Mouse (Mus musculus): Measurements from ENCODE around the gene Gm49711. TPM values are rescaled to one million over a fixed set of nuclear protein-coding genes. Genes with fewer than 3 reads are reported as not detected.

The Gm49711 gene
- polyA plus RNA-seq, 1 experiment from 2014 or later: 0.08 TPM

DNA sequence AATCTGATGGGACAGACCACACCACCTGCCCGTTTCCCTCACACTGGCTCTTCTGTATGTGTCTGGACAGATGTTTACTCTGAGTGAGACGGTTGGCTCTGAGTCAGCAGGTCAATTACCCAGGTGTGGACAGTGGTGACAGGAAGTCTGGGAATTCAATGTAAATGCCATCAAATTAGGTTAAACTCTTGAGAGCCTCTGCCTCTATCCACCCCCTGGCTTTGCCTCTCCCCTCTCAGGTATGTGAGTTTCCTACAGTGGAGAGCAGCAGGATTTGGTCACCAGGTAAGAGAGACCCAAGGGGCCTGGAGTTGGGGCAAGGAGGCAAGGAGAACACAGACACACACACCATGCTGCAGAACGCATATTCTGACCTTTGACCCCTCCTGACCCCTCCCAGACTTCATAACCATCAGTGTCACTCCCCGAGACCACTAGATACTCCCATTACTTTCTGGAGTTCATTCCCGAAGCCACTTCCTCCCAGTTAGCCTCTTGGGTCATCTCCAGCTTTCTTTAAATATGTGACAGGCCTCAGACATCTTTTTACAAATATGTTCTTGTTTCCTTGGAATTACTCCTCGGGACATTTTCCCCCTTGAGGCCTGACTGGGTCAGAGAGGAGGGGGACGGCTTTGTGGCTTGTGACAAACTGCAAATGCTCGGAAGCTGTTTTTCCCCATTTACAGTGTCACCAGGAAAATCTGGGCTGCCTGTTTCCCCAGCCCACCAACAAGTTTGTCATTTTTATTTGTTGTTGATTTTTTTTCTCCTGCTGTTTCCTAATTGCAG is 157.7 kb downstream of the Gm49711 start:
- no peak overlapping the region for H3K9ac ChIP-seq (ENCODE audit: low read length)
- H3K36me3 ChIP-seq (ENCODE audit: control insufficient read depth, insufficient read depth, low read length): no peaks in the 10 kb centered on the region
- no peaks in the 10 kb centered on the region for H3K4me1 ChIP-seq (replicated peaks; ENCODE audit: control insufficient read depth, insufficient read depth)
- H3K9me3 ChIP-seq (ENCODE audit: control insufficient read depth, low read length): no peaks in the 10 kb centered on the region
- no peak overlapping the region for H3K4me2 ChIP-seq (replicated peaks; ENCODE audit: low read depth)
- no peak for DNase-seq (ENCODE audit: low spot score)
- H3K27me3 ChIP-seq (ENCODE audit: control insufficient read depth, insufficient read depth, low read length): no peaks in the 10 kb centered on the region
- TF ChIP-seq EP300 (optimal IDR thresholded peaks at IDR 0.05): no peak
- ATAC-seq (ENCODE audit: low FRiP score, low TSS enrichment): no peak
- WGBS: 52% methylated on average over 8 of the region's 8 CpGs
- H3K4me3 ChIP-seq (ENCODE audit: low read depth, low read length): no peak overlapping the region
- H3K27ac ChIP-seq (replicated peaks): no peak overlapping the region

DNA sequence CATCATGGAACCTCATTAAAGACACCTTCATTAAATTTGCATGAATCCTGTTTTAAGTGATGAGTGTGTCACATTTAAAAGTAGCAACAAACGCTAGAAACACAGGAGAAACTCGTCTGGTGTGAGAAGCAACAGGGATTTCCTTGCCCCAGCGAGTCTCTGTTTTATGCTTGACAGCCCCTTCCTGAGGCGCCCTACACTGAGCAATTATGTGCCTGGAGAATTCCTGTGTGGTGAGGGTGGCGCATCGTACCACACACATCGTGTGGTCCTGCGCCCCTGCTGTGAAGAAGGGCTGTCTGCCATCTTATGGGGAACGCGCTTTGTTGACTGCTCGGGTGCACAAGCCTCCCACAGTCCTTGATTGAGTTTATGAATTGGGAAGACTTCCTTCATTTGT is 162.6 kb downstream of the Gm49711 start:
- Histone ChIP-seq H3K27me3 (ENCODE audit: control insufficient read depth, insufficient read depth, low read length) (no peaks in the 10 kb centered on the region), H3K4me3 (ENCODE audit: low read depth, low read length) (no peak overlapping the region), H3K9ac (ENCODE audit: low read length) (no peak overlapping the region), H3K4me1 (replicated peaks; ENCODE audit: control insufficient read depth, insufficient read depth) (no peaks in the 10 kb centered on the region), H3K9me3 (ENCODE audit: control insufficient read depth, low read length) (no peaks in the 10 kb centered on the region), H3K36me3 (ENCODE audit: control insufficient read depth, insufficient read depth, low read length) (no peaks in the 10 kb centered on the region), H3K27ac (replicated peaks) (no peak overlapping the region), H3K4me2 (replicated peaks; ENCODE audit: low read depth) (no peak overlapping the region)
- no peak for ATAC-seq (ENCODE audit: low FRiP score, low TSS enrichment)
- TF ChIP-seq EP300 (optimal IDR thresholded peaks at IDR 0.05) (no peak), CTCF (IDR thresholded peaks at IDR 0.05; ENCODE audit: low read depth) (no peak)
- WGBS: 92% methylated on average over 11 of the region's 11 CpGs
- no peak for DNase-seq (ENCODE audit: low spot score)

DNA sequence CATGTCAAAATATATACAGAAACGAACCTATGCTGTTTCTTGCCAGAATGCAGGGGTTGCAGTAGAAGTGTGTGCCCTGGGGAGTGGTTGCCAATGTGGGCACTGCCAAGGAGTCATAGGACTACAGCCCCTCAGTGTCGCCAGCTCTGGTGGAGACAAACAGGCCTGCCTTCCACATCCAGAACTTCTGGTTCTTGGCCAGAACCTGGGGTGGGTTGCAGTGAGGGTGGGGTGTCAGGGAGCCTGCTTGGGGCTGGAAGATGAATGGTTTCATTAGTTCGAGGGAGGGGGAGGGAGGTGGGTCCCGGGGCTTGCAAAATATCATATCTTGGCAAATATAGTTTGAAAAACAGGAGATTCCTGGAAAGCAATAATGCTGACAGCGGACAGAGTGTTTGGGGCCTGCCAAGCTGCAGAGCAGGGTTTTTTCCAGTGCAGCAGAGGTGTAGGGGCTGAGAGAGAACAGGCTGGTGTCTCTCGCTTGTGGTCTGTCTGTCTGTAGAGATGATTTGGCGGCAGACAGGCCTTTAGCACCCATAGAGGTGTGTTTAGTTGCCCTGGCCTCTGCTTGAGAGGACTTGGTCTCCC is 170.3 kb downstream of the Gm49711 start:
- no peaks in the 10 kb centered on the region for H3K36me3 ChIP-seq (ENCODE audit: control insufficient read depth, insufficient read depth, low read length)
- H3K4me1 ChIP-seq (replicated peaks; ENCODE audit: control insufficient read depth, insufficient read depth): 0 out of 2 replicates have a peak, but pooled peaks cover 2% of the 10 kb centered on the region
- H3K9me3 ChIP-seq (ENCODE audit: control insufficient read depth, low read length): no peaks in the 10 kb centered on the region
- no peak for TF ChIP-seq EP300 (optimal IDR thresholded peaks at IDR 0.05)
- no peak for TF ChIP-seq CTCF (IDR thresholded peaks at IDR 0.05; ENCODE audit: low read depth)
- whole genome bisulfite sequencing: 32% methylated on average over 7 of the region's 7 CpGs
- no peak overlapping the region for H3K4me3 ChIP-seq (ENCODE audit: low read depth, low read length)
- H3K4me2 ChIP-seq (replicated peaks; ENCODE audit: low read depth): no peak overlapping the region
- peak overlapping the region; percentile 8; the same call in 1 of the 2 replicates for H3K27ac ChIP-seq (replicated peaks)
- ATAC-seq (ENCODE audit: low FRiP score, low TSS enrichment) (peak; percentile 30; the same call in 1 of the 2 replicates), DNase-seq (ENCODE audit: low spot score) (no peak)
- no peaks in the 10 kb centered on the region for H3K27me3 ChIP-seq (ENCODE audit: control insufficient read depth, insufficient read depth, low read length)
- H3K9ac ChIP-seq (ENCODE audit: low read length): no peak overlapping the region

DNA sequence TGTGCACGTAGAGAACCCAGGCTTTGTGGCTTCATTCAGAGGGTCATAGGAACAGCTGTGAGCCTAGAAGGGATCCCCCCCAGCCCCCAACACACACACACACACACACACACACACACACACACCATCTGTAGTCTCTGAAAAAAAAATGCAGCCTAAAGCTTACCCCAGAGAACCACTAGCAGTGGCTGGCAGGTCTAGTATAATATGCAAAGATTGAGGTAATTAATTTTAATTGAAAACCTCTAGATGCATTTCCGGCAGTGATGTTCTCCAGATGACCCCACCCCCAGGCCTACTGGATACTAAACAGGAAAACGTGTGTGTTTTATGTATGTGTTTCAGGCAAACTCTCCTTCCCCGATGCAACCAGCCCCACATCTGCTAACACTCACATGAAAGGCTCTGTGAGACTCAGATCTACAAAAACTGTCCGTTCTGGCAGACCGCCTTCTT is 172.4 kb downstream of the Gm49711 start:
- no peak overlapping the region for H3K27ac ChIP-seq (replicated peaks)
- WGBS: 62% methylated on average over 6 of the region's 6 CpGs
- TF ChIP-seq EP300 (optimal IDR thresholded peaks at IDR 0.05) (no peak), CTCF (IDR thresholded peaks at IDR 0.05; ENCODE audit: low read depth) (no peak)
- H3K9ac ChIP-seq (ENCODE audit: low read length): no peak overlapping the region
- no peak overlapping the region for H3K4me2 ChIP-seq (replicated peaks; ENCODE audit: low read depth)
- ATAC-seq (ENCODE audit: low FRiP score, low TSS enrichment) (no peak), DNase-seq (ENCODE audit: low spot score) (no peak)
- H3K9me3 ChIP-seq (ENCODE audit: control insufficient read depth, low read length): no peaks in the 10 kb centered on the region
- H3K36me3 ChIP-seq (ENCODE audit: control insufficient read depth, insufficient read depth, low read length): no peaks in the 10 kb centered on the region
- no peaks in the 10 kb centered on the region for H3K27me3 ChIP-seq (ENCODE audit: control insufficient read depth, insufficient read depth, low read length)
- H3K4me1 ChIP-seq (replicated peaks; ENCODE audit: control insufficient read depth, insufficient read depth): peaks cover 2% of the 10 kb centered on the region; the same call in 1 of the 2 replicates
- H3K4me3 ChIP-seq (ENCODE audit: low read depth, low read length): no peak overlapping the region

DNA sequence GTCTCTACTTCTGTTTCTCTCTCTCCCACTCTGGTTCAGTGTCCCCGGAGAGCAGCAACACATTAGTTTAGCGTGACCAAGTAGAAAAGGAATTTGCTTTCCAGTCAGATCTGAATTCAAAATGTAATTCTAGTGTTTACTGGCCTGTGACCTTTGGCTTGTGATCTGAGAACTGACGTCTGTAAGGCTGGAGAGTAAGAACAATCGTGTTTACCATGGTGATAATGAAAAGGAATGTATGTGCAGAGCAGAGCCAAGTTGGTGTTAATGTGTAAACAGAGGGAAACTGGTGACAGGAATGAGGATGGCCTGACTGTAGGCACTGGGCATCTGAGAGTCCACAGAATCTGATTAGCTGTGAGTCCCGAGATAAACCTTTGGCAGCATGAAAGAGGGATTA is 176.4 kb downstream of the Gm49711 start:
- ATAC-seq (ENCODE audit: low FRiP score, low TSS enrichment): no peak

DNA sequence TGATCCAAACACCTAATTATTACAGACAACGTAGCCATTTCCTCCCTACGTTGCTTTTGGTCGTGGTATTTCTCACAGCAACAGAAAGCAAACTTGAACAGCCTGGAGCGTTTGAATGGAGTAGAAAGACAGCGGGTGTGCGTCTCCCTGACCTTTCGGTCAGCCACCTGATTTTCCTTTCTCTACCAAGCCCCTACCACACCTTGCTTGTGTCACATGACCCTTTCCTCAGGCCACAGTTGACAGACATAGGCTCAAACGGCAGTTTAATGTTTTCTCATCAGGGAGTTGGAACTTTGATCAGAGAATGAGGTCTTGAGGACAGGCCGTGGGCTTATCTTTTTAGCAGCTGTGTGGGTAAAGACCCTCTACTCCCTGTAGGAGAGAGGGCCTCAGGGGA is 177.1 kb downstream of the Gm49711 start:
- Histone ChIP-seq H3K9me3 (ENCODE audit: control insufficient read depth, low read length) (no peaks in the 10 kb centered on the region), H3K36me3 (ENCODE audit: control insufficient read depth, insufficient read depth, low read length) (no peaks in the 10 kb centered on the region), H3K9ac (ENCODE audit: low read length) (no peak overlapping the region), H3K27me3 (ENCODE audit: control insufficient read depth, insufficient read depth, low read length) (no peaks in the 10 kb centered on the region), H3K4me2 (replicated peaks; ENCODE audit: low read depth) (no peak overlapping the region), H3K4me1 (replicated peaks; ENCODE audit: control insufficient read depth, insufficient read depth) (no peaks in the 10 kb centered on the region; the same call in 1 of the 2 replicates), H3K27ac (replicated peaks) (no peak overlapping the region), H3K4me3 (ENCODE audit: low read depth, low read length) (no peak overlapping the region)
- TF ChIP-seq EP300 (optimal IDR thresholded peaks at IDR 0.05) (no peak), CTCF (IDR thresholded peaks at IDR 0.05; ENCODE audit: low read depth) (no peak)
- WGBS: 46% methylated on average over 9 of the region's 9 CpGs
- DNase-seq (ENCODE audit: low spot score): no peak
- no peak for ATAC-seq (ENCODE audit: low FRiP score, low TSS enrichment)

More for the DNA sequence above, 176.4 kb downstream of the Gm49711 start:
- Histone ChIP-seq H3K36me3 (ENCODE audit: control insufficient read depth, insufficient read depth, low read length) (no peaks in the 10 kb centered on the region), H3K4me1 (replicated peaks; ENCODE audit: control insufficient read depth, insufficient read depth) (no peaks in the 10 kb centered on the region; the same call in 1 of the 2 replicates), H3K27me3 (ENCODE audit: control insufficient read depth, insufficient read depth, low read length) (no peaks in the 10 kb centered on the region), H3K9me3 (ENCODE audit: control insufficient read depth, low read length) (no peaks in the 10 kb centered on the region), H3K4me2 (replicated peaks; ENCODE audit: low read depth) (no peak overlapping the region), H3K27ac (replicated peaks) (no peak overlapping the region), H3K9ac (ENCODE audit: low read length) (no peak overlapping the region), H3K4me3 (ENCODE audit: low read depth, low read length) (no peak overlapping the region)
- no peak for DNase-seq (ENCODE audit: low spot score)
- 14% methylated on average over 5 of the region's 5 CpGs for WGBS
- TF ChIP-seq CTCF (IDR thresholded peaks at IDR 0.05; ENCODE audit: low read depth) (no peak), EP300 (optimal IDR thresholded peaks at IDR 0.05) (no peak)

Other genes with a start within 250 kb of the Gm49711 start
- gene Mrps6, start within 50 bp of the Gm49711 start, polyA plus RNA-seq (2015; fragmentation: Nextera tagmentation; extraction: Ambion mirVana): 86.6 and 91.6 TPM in 2 replicates
- 1.7 and 1.9 TPM in 2 replicates for gene Slc5a3, start within 50 bp of the Gm49711 start, polyA plus RNA-seq (2015; fragmentation: Nextera tagmentation; extraction: Ambion mirVana)
- 29.8 and 37.9 TPM in 2 replicates for gene Kcne2, start 234.1 kb downstream of the Gm49711 start, polyA plus RNA-seq (2015; fragmentation: Nextera tagmentation; extraction: Ambion mirVana)
- gene Smim11, start 243.0 kb downstream of the Gm49711 start, polyA plus RNA-seq (2015; fragmentation: Nextera tagmentation; extraction: Ambion mirVana): 119 and 122 TPM in 2 replicates